Mouse (Mus musculus): Measurements from ENCODE around the gene Rnase1. TPM values are rescaled to one million over a fixed set of nuclear protein-coding genes. Genes with fewer than 3 reads are reported as not detected.
A peak's percentile ranks its signal among the peaks of the same experiment; 100 is the strongest.

Rnase1 gene
- total and polyA plus RNA-seq, 3 experiments, result 0.07 TPM; not detected in 2

- TF ChIP-seq USF2 (IDR thresholded peaks at IDR 0.05; ENCODE audit: borderline replicate concordance in 1 of 2, insufficient read depth in 1 of 2, low read depth in 1 of 2, low read length in 2 of 2), result no peak
- no peak for TF ChIP-seq MAZ (IDR thresholded peaks at IDR 0.05; ENCODE audit: low read depth, low read length)
- no peak for TF ChIP-seq CHD2 (IDR thresholded peaks at IDR 0.05; ENCODE audit: low read length)
- no peak for TF ChIP-seq JUND (IDR thresholded peaks at IDR 0.05; ENCODE audit: low read depth, low read length)
- TF ChIP-seq TAL1 (IDR thresholded peaks at IDR 0.05; ENCODE audit: low read length), result no peak
- TF ChIP-seq MYB (IDR thresholded peaks at IDR 0.05; ENCODE audit: low read depth, low read length), result no peak
- no peak for TF ChIP-seq MAFK (IDR thresholded peaks at IDR 0.05; ENCODE audit: borderline replicate concordance, low read depth, low read length)
- TF ChIP-seq GATA1 (IDR thresholded peaks at IDR 0.05; ENCODE audit: low read depth, low read length), result peak; percentile 43; the same call in 1 of the 2 replicates
- no peak for TF ChIP-seq ZMIZ1 (IDR thresholded peaks at IDR 0.05; ENCODE audit: low read depth, low read length)
- TF ChIP-seq SMC3 (IDR thresholded peaks at IDR 0.05; ENCODE audit: low read depth, low read length), result no peak
- no peak for TF ChIP-seq ZKSCAN1 (IDR thresholded peaks at IDR 0.05; ENCODE audit: low read depth, low read length)
- no peak for TF ChIP-seq NRF1 (IDR thresholded peaks at IDR 0.05; ENCODE audit: insufficient read depth, low read depth, low read length, poor library complexity, severe bottlenecking)
- no peak for TF ChIP-seq RAD21 (IDR thresholded peaks at IDR 0.05; ENCODE audit: low read depth, low read length)
- no peak for TF ChIP-seq UBTF (IDR thresholded peaks at IDR 0.05; ENCODE audit: borderline replicate concordance, insufficient read depth, low read depth, low read length)
- TF ChIP-seq ZC3H11A (IDR thresholded peaks at IDR 0.05; ENCODE audit: low read depth, low read length), result no peak
- TF ChIP-seq NELFE (IDR thresholded peaks at IDR 0.05; ENCODE audit: low read depth, low read length), result peak; percentile 41; the same call in 1 of the 2 replicates
- no peak for TF ChIP-seq E2F4 (IDR thresholded peaks at IDR 0.05; ENCODE audit: borderline replicate concordance, low read depth, low read length)
- no peak for TF ChIP-seq BHLHE40 (IDR thresholded peaks at IDR 0.05; ENCODE audit: borderline replicate concordance, low read depth, low read length)
Observed at GRCm38 (mm10) chr14:51132372-51132771, 14.2 kb downstream of the Rnase1 start (continued).

GRCm38 (mm10) chr14:51131086-51131815 is 15.3 kb downstream of the Rnase1 start:
- H3K79me2 ChIP-seq (ENCODE audit: control insufficient read depth, insufficient read depth, low read length, poor library complexity), result peaks cover 7% of the 10 kb centered on the region
- TF ChIP-seq ZNF384 (IDR thresholded peaks at IDR 0.05; ENCODE audit: low read depth, low read length) (no peak), MEF2A (IDR thresholded peaks at IDR 0.05; ENCODE audit: extremely low read depth, insufficient replicate concordance, low read depth, low read length, poor library complexity, severe bottlenecking) (no peak), USF2 (IDR thresholded peaks at IDR 0.05; ENCODE audit: borderline replicate concordance in 1 of 2, insufficient read depth in 1 of 2, low read depth in 1 of 2, low read length in 2 of 2) (no peak), ETS1 (IDR thresholded peaks at IDR 0.05; ENCODE audit: low read depth, low read length) (no peak; the same call in 1 of the 2 replicates), EP300 (IDR thresholded peaks at IDR 0.05; ENCODE audit: low read depth in 1 of 2, low read length in 2 of 2) (peak; percentile 11 to 23; a peak in 2 of 4 replicates), POLR2A (IDR thresholded peaks at IDR 0.05; ENCODE audit: control insufficient read depth in 1 of 2, insufficient read depth in 1 of 2, low read depth in 1 of 2, low read length in 2 of 2, poor library complexity in 1 of 2) (no peak; a peak in 1 of 4 replicates), MYC (IDR thresholded peaks at IDR 0.05; ENCODE audit: low read depth, low read length) (peak; percentile 64), ZMIZ1 (IDR thresholded peaks at IDR 0.05; ENCODE audit: low read depth, low read length) (no peak), TAL1 (IDR thresholded peaks at IDR 0.05; ENCODE audit: low read length) (no peak), BHLHE40 (IDR thresholded peaks at IDR 0.05; ENCODE audit: borderline replicate concordance, low read depth, low read length) (no peak), MAX (IDR thresholded peaks at IDR 0.05; ENCODE audit: low read length) (peak; percentile 41)
- peaks cover 0 to 37% of the 10 kb centered on the region in 2 experiments; a peak in 2 of 4 replicates for H3K36me3 ChIP-seq (ENCODE audit: control insufficient read depth in 1 of 2, insufficient read depth in 2 of 2, low read length in 2 of 2)
- no peaks in the 10 kb centered on the region for H3K27me3 ChIP-seq (ENCODE audit: control insufficient read depth in 1 of 2, insufficient read depth in 2 of 2, low read length in 2 of 2)
- peak overlapping the region; percentile 97 for H3K27ac ChIP-seq (ENCODE audit: control insufficient read depth, low read depth, low read length)
- H3K9ac ChIP-seq (ENCODE audit: control insufficient read depth, low read depth, low read length, poor library complexity, severe bottlenecking), result peak overlapping the region; percentile 62
- H3K4me1 ChIP-seq (ENCODE audit: control insufficient read depth in 1 of 2, insufficient read depth in 2 of 2, low read length in 2 of 2), result peaks cover 11 to 36% of the 10 kb centered on the region in 2 experiments
- no peaks in the 10 kb centered on the region for H3K9me3 ChIP-seq (replicated peaks; ENCODE audit: insufficient read depth, low read length)
- DNase-seq (ENCODE audit: low read depth, low spot score), result peak; percentile 65
- peak overlapping the region; percentile 4 to 20 for H3K4me3 ChIP-seq (ENCODE audit: control insufficient read depth in 1 of 2, insufficient read depth in 1 of 2, low read depth in 2 of 2, low read length in 2 of 2)

Data from MEL (cell line).